Mouse (Mus musculus) G1E (cell line): ENCODE data around the gene Sumo2.

Experiments
- CTCF ChIP-seq: IDR thresholded peaks from 2 replicates; pipeline ENCODE4 v1.5.1; 2012; ENCODE audit warnings: low read depth, low read length, inconsistent platforms, mixed read lengths
- GATA1 ChIP-seq: IDR thresholded peaks from 2 replicates; pipeline ENCODE4 v1.6.1; 2012; ENCODE audit warnings: borderline replicate concordance, low read length, inconsistent platforms, mixed read lengths
- GATA2 ChIP-seq: IDR thresholded peaks from 2 replicates; pipeline ENCODE4 v1.6.1; 2012; ENCODE audit warnings: low read depth, low read length, inconsistent platforms, borderline replicate concordance
- POLR2AphosphoS5 ChIP-seq: IDR thresholded peaks from 2 replicates; pipeline ENCODE4 v1.6.1; 2012; ENCODE audit warnings: low read depth, low read length, inconsistent platforms; ENCODE audit not compliant: insufficient replicate concordance
- TAL1 ChIP-seq: conservative IDR thresholded peaks from 2 replicates; pipeline ENCODE4 v1.6.1; 2012; ENCODE audit warnings: low read depth, low read length, inconsistent platforms, mixed read lengths

GRCm38 (mm10) chr11:115543571-115543970 is 7.5 kb upstream of the Sumo2 start:
- no peak for TF ChIP-seq CTCF
- no peak for TF ChIP-seq POLR2AphosphoS5
- no peak for TF ChIP-seq GATA1
- no peak for TF ChIP-seq TAL1
- TF ChIP-seq GATA2, result no peak
